Mouse (Mus musculus) limb, embryonic 14.5 days (tissue): Measurements from ENCODE around the gene Olfr1371. TPM values are rescaled to one million over a fixed set of nuclear protein-coding genes. Genes with fewer than 3 reads are reported as not detected.
"Not testable (repeated sequence)": the region's sequence is repeated elsewhere in the genome, so short reads cannot be mapped to it uniquely, and the experiment has no call there.

Experiments
- ATAC-seq: fragments of 200-750 bp; cut with Nextera tagmentation; 2 replicates; pipeline ENCODE4 v1.8.0; 2017; ENCODE audit warnings: low read depth, moderate number of reproducible peaks, moderate TSS enrichment; ENCODE audit not compliant: low FRiP score
- DNase-seq: peaks from one replicate; pipeline ENCODE4 v3.0.0-alpha.2; 2015; ENCODE audit warnings: low spot score
- H3K27ac ChIP-seq: fragments of 300-500 bp; sonication (generic); replicated peaks from 2 replicates; pipeline ENCODE4 v1.5.1; 2014; ENCODE audit warnings: low read depth, mild to moderate bottlenecking, low read length, moderate library complexity, mixed read lengths
- H3K27me3 ChIP-seq: fragments of 300-500 bp; sonication (generic); 2 replicates; pipeline ENCODE4 v1.6.1; 2014; ENCODE audit warnings: low read length, mixed read lengths; ENCODE audit not compliant: control insufficient read depth, insufficient read depth
- H3K36me3 ChIP-seq: fragments of 300-500 bp; sonication (generic); 2 replicates; pipeline ENCODE4 v1.6.1; 2014; ENCODE audit warnings: mild to moderate bottlenecking, low read length, moderate library complexity, mixed read lengths; ENCODE audit not compliant: control insufficient read depth, insufficient read depth
- H3K4me1 ChIP-seq: fragments of 300-500 bp; sonication (generic); 2 replicates; pipeline ENCODE4 v1.6.1; 2014; ENCODE audit warnings: antibody characterized with exemption, low read length, mixed read lengths; ENCODE audit not compliant: control insufficient read depth, insufficient read depth
- H3K4me2 ChIP-seq: fragments of 300-500 bp; sonication (generic); replicated peaks from 2 replicates; pipeline ENCODE4 v1.6.1; 2014; ENCODE audit warnings: low read depth, mild to moderate bottlenecking, low read length, moderate library complexity; ENCODE audit not compliant: severe bottlenecking
- H3K4me3 ChIP-seq: fragments of 300-500 bp; sonication (generic); replicated peaks from 2 replicates; pipeline ENCODE4 v1.5.1; 2014; ENCODE audit warnings: low read length
- H3K9ac ChIP-seq: fragments of 300-500 bp; sonication (generic); 2 replicates; pipeline ENCODE4 v1.6.1; 2014; ENCODE audit warnings: mild to moderate bottlenecking, low read depth, low read length, moderate library complexity; ENCODE audit not compliant: severe bottlenecking
- H3K9me3 ChIP-seq: fragments of 300-500 bp; sonication (generic); 2 replicates; pipeline ENCODE4 v1.6.1; 2016; ENCODE audit warnings: low read length; ENCODE audit not compliant: control insufficient read depth
- POLR2A ChIP-seq: fragments of 200-500 bp; IDR thresholded peaks from 2 replicates; pipeline ENCODE4 v1.8.0; 2012; ENCODE audit warnings: inconsistent platforms, mild to moderate bottlenecking, moderate library complexity, borderline replicate concordance; ENCODE audit not compliant: insufficient read depth, insufficient read length; ENCODE audit errors: extremely low read depth
- WGBS: fragments of 180-500 bp; shearing (Covaris S2); extraction: QIAGEN DNeasy Blood & Tissue Kit; methylation state at CpG from one replicate; pipeline ENCODE4 v1.1.7; 2014; 5-methylcytosine and 5-hydroxymethylcytosine counted together
- polyA plus RNA-seq, 2 experiments: library from polyadenylated mRNA; depleted of rRNA in 1 of 2; stranded (reverse) in 1 of 2; unstranded in 1 of 2; fragments of >200 nt; fragmentation: Nextera tagmentation in 1 of 2; extraction: Ambion mirVana in 1 of 2; gene quantifications; 2 replicates each; pipeline versions ENCODE4 v1.2.1 to v1.2.3; 2012 to 2014

Gene Olfr1371
- polyA plus RNA-seq, 2 experiments = not detected

GRCm38 (mm10) chr11:52168461-52168860, 45.3 kb downstream of the Olfr1371 start:
- DNase-seq = no peak
- no peak overlapping the region for H3K27ac ChIP-seq
- H3K9ac ChIP-seq = no peak overlapping the region
- H3K27me3 ChIP-seq = peaks cover 16% of the 10 kb centered on the region; the same call in 1 of the 2 replicates
- 23% methylated on average over 12 of the region's 12 CpGs for WGBS
- no peak for TF ChIP-seq POLR2A
- H3K36me3 ChIP-seq = no peaks in the 10 kb centered on the region
- peak overlapping the region; percentile 39 for H3K4me3 ChIP-seq
- H3K9me3 ChIP-seq = no peaks in the 10 kb centered on the region
- H3K4me2 ChIP-seq = peak overlapping the region; percentile 58
- ATAC-seq = no peak
- no peaks in the 10 kb centered on the region for H3K4me1 ChIP-seq

- WGBS = 2% methylated on average over 27 of the region's 42 CpGs
- H3K27me3 ChIP-seq = peaks cover 16% of the 10 kb centered on the region; the same call in 1 of the 2 replicates
- not testable (repeated sequence) for DNase-seq
Measured at GRCm38 (mm10) chr11:52167901-52168302, 45.9 kb downstream of the Olfr1371 start.

GRCm38 (mm10) chr11:52167126-52167525, 46.7 kb downstream of the Olfr1371 start:
- peak overlapping the region; percentile 5; the same call in 1 of the 2 replicates for H3K4me3 ChIP-seq
- H3K4me2 ChIP-seq = no peak overlapping the region
- no peak overlapping the region for H3K9ac ChIP-seq
- no peak for TF ChIP-seq POLR2A
- H3K27me3 ChIP-seq = peaks cover 16% of the 10 kb centered on the region; the same call in 1 of the 2 replicates
- no peaks in the 10 kb centered on the region for H3K4me1 ChIP-seq
- H3K27ac ChIP-seq = no peak overlapping the region
- H3K9me3 ChIP-seq = no peaks in the 10 kb centered on the region
- no peak for ATAC-seq
- WGBS = 2% methylated on average over 21 of the region's 21 CpGs
- no peaks in the 10 kb centered on the region for H3K36me3 ChIP-seq
- DNase-seq = no peak

More at GRCm38 (mm10) chr11:52167901-52168302, 45.9 kb downstream of the Olfr1371 start:
- ATAC-seq, H3K9me3 ChIP-seq, H3K36me3 ChIP-seq, H3K27ac ChIP-seq, H3K4me1 ChIP-seq: not testable (repeated sequence)
- Histone ChIP-seq H3K4me2 (peak overlapping the region; percentile 58), H3K9ac (peak overlapping the region; percentile 25; the same call in 1 of the 2 replicates), H3K4me3 (peak overlapping the region; percentile 39)

- H3K9ac ChIP-seq = no peak overlapping the region
- H3K9me3 ChIP-seq = no peaks in the 10 kb centered on the region
- ATAC-seq (no peak), DNase-seq (no peak)
- no peak overlapping the region for H3K4me3 ChIP-seq
- H3K4me2 ChIP-seq = no peak overlapping the region
- no peaks in the 10 kb centered on the region for H3K4me1 ChIP-seq
- no peak for TF ChIP-seq POLR2A
- WGBS = 36% methylated on average over 10 of the region's 10 CpGs
- no peak overlapping the region for H3K27ac ChIP-seq
- H3K27me3 ChIP-seq = peaks cover 9% of the 10 kb centered on the region; the same call in 1 of the 2 replicates
- H3K36me3 ChIP-seq = no peaks in the 10 kb centered on the region
Measured at GRCm38 (mm10) chr11:52163926-52164325, 49.9 kb downstream of the Olfr1371 start.

Other genes starting within 250 kb of the Olfr1371 start
- gene Cdkn2aipnl, start 246.3 kb downstream of the Olfr1371 start, polyA plus RNA-seq (2012; rRNA removed) = 42.5 and 44.6 TPM in 2 replicates
- gene Cdkn2aipnl, start 246.3 kb downstream of the Olfr1371 start, polyA plus RNA-seq (2014; fragmentation: Nextera tagmentation; extraction: Ambion mirVana) = 93.3 and 103 TPM in 2 replicates
- gene Ube2b, start 213.2 kb downstream of the Olfr1371 start, polyA plus RNA-seq (2012; rRNA removed) = 194 and 211 TPM in 2 replicates
- gene Ube2b, start 213.2 kb downstream of the Olfr1371 start, polyA plus RNA-seq (2014; fragmentation: Nextera tagmentation; extraction: Ambion mirVana) = 141 and 151 TPM in 2 replicates
- gene Cdkl3, start 209.8 kb downstream of the Olfr1371 start, polyA plus RNA-seq (2012; rRNA removed) = 6.9 and 9.5 TPM in 2 replicates
- 11.9 and 12.3 TPM in 2 replicates for gene Cdkl3, start 209.8 kb downstream of the Olfr1371 start, polyA plus RNA-seq (2014; fragmentation: Nextera tagmentation; extraction: Ambion mirVana)
- gene Ppp2ca, start 115.3 kb downstream of the Olfr1371 start, polyA plus RNA-seq (2012; rRNA removed) = 63.9 and 65.6 TPM in 2 replicates
- 88.4 and 93.6 TPM in 2 replicates for gene Ppp2ca, start 115.3 kb downstream of the Olfr1371 start, polyA plus RNA-seq (2014; fragmentation: Nextera tagmentation; extraction: Ambion mirVana)
- gene Olfr1373, start 68.5 kb downstream of the Olfr1371 start, polyA plus RNA-seq (2012; rRNA removed) = not detected in 2 replicates
- not detected in 2 replicates for gene Olfr1373, start 68.5 kb downstream of the Olfr1371 start, polyA plus RNA-seq (2014; fragmentation: Nextera tagmentation; extraction: Ambion mirVana)
- 134 and 172 TPM in 2 replicates for gene Skp1a, start 18.0 kb upstream of the Olfr1371 start, polyA plus RNA-seq (2012; rRNA removed)
- gene Skp1a, start 18.0 kb upstream of the Olfr1371 start, polyA plus RNA-seq (2014; fragmentation: Nextera tagmentation; extraction: Ambion mirVana) = 746 and 751 TPM in 2 replicates
- gene Tcf7, start 69.0 kb upstream of the Olfr1371 start, polyA plus RNA-seq (2012; rRNA removed) = 14.0 and 17.6 TPM in 2 replicates
- 13.2 and 14.4 TPM in 2 replicates for gene Tcf7, start 69.0 kb upstream of the Olfr1371 start, polyA plus RNA-seq (2014; fragmentation: Nextera tagmentation; extraction: Ambion mirVana)
- gene Vdac1, start 146.9 kb upstream of the Olfr1371 start, polyA plus RNA-seq (2012; rRNA removed) = 157 and 158 TPM in 2 replicates
- gene Vdac1, start 146.9 kb upstream of the Olfr1371 start, polyA plus RNA-seq (2014; fragmentation: Nextera tagmentation; extraction: Ambion mirVana) = 207 and 218 TPM in 2 replicates
- gene 9530068E07Rik, start 182.4 kb upstream of the Olfr1371 start, polyA plus RNA-seq (2012; rRNA removed) = 174 and 207 TPM in 2 replicates
- gene 9530068E07Rik, start 182.4 kb upstream of the Olfr1371 start, polyA plus RNA-seq (2014; fragmentation: Nextera tagmentation; extraction: Ambion mirVana) = 202 and 213 TPM in 2 replicates